ENCODE assay signal across 8 mouse cellular contexts in genomic region chr6:55202913-55203910, GRCm38 (mm10). TPM values are rescaled to one million over a fixed set of nuclear protein-coding genes. Genes with fewer than 3 reads are reported as not detected.
DNase-seq lines count a peak whose midpoint lies in the region; ATAC-seq and TF ChIP-seq lines count a peak whose summit lies in the region.

Gene Mindy4, plus strand, starts transcription at chr6:55203383.

- H3K9me3 ChIP-seq in hindbrain, embryonic 12.5 days (replicated peaks) = no peaks in the 10 kb centered on the region
- no peaks in the 10 kb centered on the region for H3K9me3 ChIP-seq in lung, postnatal 0 days (ENCODE audit: low read length)

- peak; percentile 72 for TF ChIP-seq CTCF in lung, postnatal 0 days (IDR thresholded peaks at IDR 0.05)

- peak within 1 kb of the TSS; percentile 86 for H3K27ac ChIP-seq in hindbrain, embryonic 12.5 days
- peak within 1 kb of the TSS; percentile 85 for H3K27ac ChIP-seq in lung, postnatal 0 days (ENCODE audit: low read length)

- peak within 1 kb of the TSS; percentile 48 for H3K9ac ChIP-seq in hindbrain, embryonic 12.5 days
- no peak within 1 kb of the TSS; the same call in 1 of the 2 replicates for H3K9ac ChIP-seq in lung, postnatal 0 days (replicated peaks; ENCODE audit: low read depth)

- H3K36me3 ChIP-seq in hindbrain, embryonic 12.5 days = no peaks in the 10 kb centered on the region
- no peaks in the 10 kb centered on the region for H3K36me3 ChIP-seq in lung, postnatal 0 days (ENCODE audit: insufficient read depth, low read length)

- H3K4me2 ChIP-seq in hindbrain, embryonic 12.5 days (replicated peaks) = peak within 1 kb of the TSS; percentile 57
- peak within 1 kb of the TSS; percentile 68 for H3K4me2 ChIP-seq in lung, postnatal 0 days (replicated peaks; ENCODE audit: low read depth, low read length)

- TF ChIP-seq EP300 in lung, postnatal 0 days (IDR thresholded peaks at IDR 0.05) = peak; percentile 26; the same call in 1 of the 2 replicates

- peak within 1 kb of the TSS; percentile 45 for H3K4me3 ChIP-seq in hindbrain, embryonic 12.5 days
- peak within 1 kb of the TSS; percentile 50 for H3K4me3 ChIP-seq in lung, postnatal 0 days (ENCODE audit: low read depth, low read length)

- ATAC-seq in hindbrain, embryonic 12.5 days (ENCODE audit: low FRiP score) = peak; percentile 97
- ATAC-seq in lung, postnatal 0 days = peak; percentile 95

- H3K4me1 ChIP-seq in hindbrain, embryonic 12.5 days = peaks cover 18% of the 10 kb centered on the region
- H3K4me1 ChIP-seq in lung, postnatal 0 days (ENCODE audit: insufficient read depth, low read depth, low read length) = no peaks in the 10 kb centered on the region; the same call in 1 of the 2 replicates

- 4% methylated on average over 32 of the region's 33 CpGs for WGBS in hindbrain, embryonic 12.5 days
- WGBS in lung, postnatal 0 days = 4% methylated on average over 33 of the region's 33 CpGs

- DNase-seq in T-cell, adult 2 months (ENCODE audit: low spot score) = peak; percentile 50
- DNase-seq in cerebellum, postnatal 25 days = peak; percentile 83 to 90
- DNase-seq in frontal cortex, postnatal 14 days (ENCODE audit: low spot score in 2 of 2) = peak; percentile 79 to 82
- DNase-seq in layer of hippocampus, postnatal 10 days (ENCODE audit: low spot score in 2 of 2) = peak; percentile 87 to 88
- DNase-seq in lung, postnatal 0 days (ENCODE audit: low spot score) = peak; percentile 98
- DNase-seq in ovary, postnatal 36 days (ENCODE audit: low spot score) = peak; percentile 88
- peak; percentile 64 for DNase-seq in thymus, postnatal 25 days

- H3K27me3 ChIP-seq in hindbrain, embryonic 12.5 days = no peaks in the 10 kb centered on the region
- H3K27me3 ChIP-seq in lung, postnatal 0 days (replicated peaks; ENCODE audit: insufficient read depth, low read length) = no peaks in the 10 kb centered on the region

RNA-seq across cellular contexts. Expression of gene Mindy4, which starts in this region (rescaled TPM):
- 11.2 and 13.9 TPM in 2 replicates for polyA plus RNA-seq in hindbrain, embryonic 12.5 days (2016; fragmentation: Nextera tagmentation; extraction: Ambion mirVana)
- total RNA-seq in layer of hippocampus, postnatal 10 days (2021) = 10 to 100 TPM; 10.9 to 12.5 TPM
- polyA plus RNA-seq in lung, postnatal 0 days (2015; fragmentation: Nextera tagmentation; extraction: Ambion mirVana) = 14.4 and 15.5 TPM in 2 replicates

Comparison
In these comparisons a context has a peak if more than half of its experiments do, and no peak if none do; other contexts are left out.
1. Peak in every context shown above with its lines: DNase-seq, ATAC-seq, H3K4me3 ChIP-seq and H3K27ac ChIP-seq.